Mouse (Mus musculus): Measurements from ENCODE around the gene Ipo11.

DNA sequence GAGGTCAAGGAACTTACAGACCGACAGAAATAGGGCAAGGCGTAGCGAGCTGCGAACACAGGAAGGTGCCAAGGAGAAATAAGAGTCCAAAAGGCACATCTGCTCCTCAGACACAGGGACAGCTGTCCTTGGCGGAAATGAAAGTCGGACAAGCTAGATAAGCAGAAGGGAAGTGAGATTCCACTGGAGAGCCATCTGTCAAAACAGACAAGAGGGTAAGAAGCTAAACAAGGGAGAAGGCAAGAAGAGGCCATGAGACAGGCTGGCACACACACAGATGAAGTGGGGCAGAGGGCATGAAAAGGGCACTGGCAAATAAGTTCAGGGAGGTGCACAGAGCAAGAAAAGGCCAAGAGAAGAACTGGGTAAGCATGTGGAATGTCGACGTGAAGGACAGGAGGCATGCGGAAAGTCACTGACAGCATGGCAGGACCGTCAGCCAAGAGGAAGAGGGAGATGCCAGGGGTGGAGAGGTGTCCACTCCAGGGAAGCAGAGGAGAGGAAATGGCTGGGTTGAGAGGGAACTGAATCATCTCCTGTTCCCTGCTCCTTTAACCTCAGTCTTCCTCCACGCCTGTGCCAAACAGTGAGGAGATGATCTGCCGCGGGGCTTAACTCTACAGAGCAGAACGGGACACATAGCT, 176.4 kb downstream of the Ipo11 start:
- no peak for TF ChIP-seq POLR2A (IDR thresholded peaks at IDR 0.05; ENCODE audit: control insufficient read depth, low read depth, low read length)
- TF ChIP-seq CTCF (IDR thresholded peaks at IDR 0.05; ENCODE audit: control insufficient read depth, insufficient read depth, insufficient replicate concordance, low read depth, low read length), result no peak
